28 mouse cellular contexts compared by ENCODE assay signal in the genomic region with DNA sequence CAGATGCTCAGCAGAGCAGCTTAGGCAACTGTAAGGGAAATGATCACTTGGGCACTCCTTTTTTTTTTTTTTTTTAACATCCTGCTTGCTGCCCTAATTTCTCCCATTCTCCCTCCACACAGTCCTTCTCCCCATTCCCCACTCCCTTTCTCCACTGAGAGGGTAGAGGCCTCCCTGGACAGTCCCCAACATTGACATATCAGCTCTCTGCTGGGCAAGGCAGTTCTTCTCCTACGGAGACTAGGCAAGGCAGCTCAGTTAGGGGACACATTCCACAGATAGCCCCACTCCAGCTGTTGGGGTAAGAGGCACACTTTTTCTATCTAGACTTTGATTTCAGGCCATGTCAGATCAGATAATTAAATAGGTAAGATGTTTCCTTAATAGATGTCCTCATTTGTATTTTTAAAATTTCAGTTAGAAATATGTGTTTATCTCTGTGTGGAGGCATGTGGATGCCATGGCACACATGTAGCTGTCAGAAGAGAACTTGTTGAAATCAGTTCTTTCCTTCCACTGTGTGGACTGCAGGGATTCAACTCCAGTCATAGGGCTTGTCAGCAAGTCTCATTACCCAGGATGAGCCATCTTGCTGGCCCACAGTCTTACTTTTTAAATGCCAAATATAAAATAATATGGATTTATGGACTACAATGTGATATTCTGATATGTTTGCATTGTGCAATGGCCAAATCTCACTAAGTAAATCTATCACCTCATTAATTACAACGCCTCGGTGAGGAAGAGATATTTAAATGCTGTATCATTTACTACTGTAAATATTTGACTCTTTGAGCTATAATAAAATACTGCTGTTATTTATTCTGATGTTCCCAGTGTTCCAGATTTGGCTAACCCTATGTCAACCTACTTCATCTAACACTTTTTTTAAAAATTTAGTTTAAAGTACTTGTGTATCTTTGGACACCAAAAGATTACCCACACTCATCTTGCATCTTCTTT.
DNase-seq lines count a peak whose midpoint lies in the region; ATAC-seq and TF ChIP-seq lines count a peak whose summit lies in the region.
"Had no signal": no experiment of that assay in that cellular context is flagged by ENCODE, and none has a peak within 500 bp of the region (broad histone marks: within the 10 kb centered on the region; RNA-seq: fewer than 3 reads in every experiment).

No protein-coding gene starts in this region.

- WGBS in heart, postnatal 0 days: 68% methylated on average over 3 of the region's 3 CpGs
- 78% methylated on average over 3 of the region's 3 CpGs for WGBS in liver, embryonic 14.5 days (ENCODE audit: insufficient replicate concordance)
- WGBS in lung, embryonic 16.5 days: 37% methylated on average over 3 of the region's 3 CpGs
- 73% methylated on average over 3 of the region's 3 CpGs for WGBS in embryonic facial prominence, embryonic 13.5 days
- 96% methylated on average over 3 of the region's 3 CpGs for WGBS in thymus, adult 2 months

- TF ChIP-seq EP300 in heart, postnatal 0 days (IDR thresholded peaks at IDR 0.05; ENCODE audit: low read depth): no peak
- no peak for TF ChIP-seq EP300 in liver, embryonic 14.5 days (IDR thresholded peaks at IDR 0.05; ENCODE audit: low read depth)

- peaks cover 9% of the 10 kb centered on the region for H3K4me1 ChIP-seq in heart, postnatal 0 days (ENCODE audit: control insufficient read depth, insufficient read depth)
- H3K4me1 ChIP-seq in liver, embryonic 14.5 days (replicated peaks; ENCODE audit: control insufficient read depth in 2 of 2, insufficient read depth in 2 of 2, low read length in 1 of 2): peaks cover 40 to 44% of the 10 kb centered on the region in 2 experiments
- H3K4me1 ChIP-seq in lung, embryonic 16.5 days (replicated peaks; ENCODE audit: control insufficient read depth, insufficient read depth, low read length): peaks cover 5% of the 10 kb centered on the region; the same call in 1 of the 2 replicates
- peaks cover 8% of the 10 kb centered on the region for H3K4me1 ChIP-seq in embryonic facial prominence, embryonic 13.5 days
- H3K4me1 ChIP-seq in thymus, adult 2 months (replicated peaks; ENCODE audit: control insufficient read depth, insufficient read depth, low read length): no peaks in the 10 kb centered on the region
- H3K4me1 ChIP-seq: forebrain, embryonic 10.5 days; forebrain, embryonic 13.5 days; hindbrain, embryonic 10.5 days; hindbrain, embryonic 13.5 days had no signal

- TF ChIP-seq CTCF in heart, postnatal 0 days (IDR thresholded peaks at IDR 0.05; ENCODE audit: low read depth): no peak
- no peak for TF ChIP-seq CTCF in liver, embryonic 14.5 days (IDR thresholded peaks at IDR 0.05; ENCODE audit: low read depth)
- TF ChIP-seq CTCF in thymus, adult 2 months (IDR thresholded peaks at IDR 0.05; ENCODE audit: borderline replicate concordance, control insufficient read depth, extremely low read depth, insufficient read depth, low read length, poor library complexity): no peak

- no peak overlapping the region for H3K4me3 ChIP-seq in heart, postnatal 0 days (ENCODE audit: low read depth, low read length)
- no peak overlapping the region for H3K4me3 ChIP-seq in liver, embryonic 14.5 days (ENCODE audit: insufficient read depth in 1 of 2, low read depth in 2 of 2, low read length in 2 of 2)
- H3K4me3 ChIP-seq in lung, embryonic 16.5 days (ENCODE audit: low read length): no peak overlapping the region
- no peak overlapping the region for H3K4me3 ChIP-seq in embryonic facial prominence, embryonic 13.5 days
- H3K4me3 ChIP-seq in thymus, adult 2 months (ENCODE audit: control insufficient read depth, insufficient read depth, low read length): no peak overlapping the region
- H3K4me3 ChIP-seq: forebrain, embryonic 10.5 days; forebrain, embryonic 13.5 days; heart, adult 2 months; heart, embryonic 10.5 days; heart, embryonic 13.5 days; hindbrain, embryonic 10.5 days; hindbrain, embryonic 13.5 days had no signal

- no peaks in the 10 kb centered on the region for H3K27me3 ChIP-seq in heart, postnatal 0 days (ENCODE audit: control insufficient read depth, insufficient read depth, low read length)
- no peaks in the 10 kb centered on the region for H3K27me3 ChIP-seq in liver, embryonic 14.5 days (ENCODE audit: control insufficient read depth, insufficient read depth, low read length)
- H3K27me3 ChIP-seq in lung, embryonic 16.5 days (ENCODE audit: control insufficient read depth, insufficient read depth, low read depth, low read length): peaks cover 2% of the 10 kb centered on the region; the same call in 1 of the 2 replicates
- H3K27me3 ChIP-seq in embryonic facial prominence, embryonic 13.5 days: no peaks in the 10 kb centered on the region
- H3K27me3 ChIP-seq in thymus, adult 2 months (ENCODE audit: control insufficient read depth, insufficient read depth, low read length): no peaks in the 10 kb centered on the region
- H3K27me3 ChIP-seq: CH12.LX; forebrain, embryonic 13.5 days; heart, embryonic 13.5 days; hindbrain, embryonic 13.5 days; Patski had no signal

- no peak overlapping the region for H3K4me2 ChIP-seq in heart, postnatal 0 days (ENCODE audit: low read depth, low read length)
- no peak overlapping the region for H3K4me2 ChIP-seq in liver, embryonic 14.5 days (ENCODE audit: low read depth)
- no peak overlapping the region for H3K4me2 ChIP-seq in lung, embryonic 16.5 days (ENCODE audit: low read depth, low read length)
- no peak overlapping the region for H3K4me2 ChIP-seq in embryonic facial prominence, embryonic 13.5 days
- H3K4me2 ChIP-seq: forebrain, embryonic 13.5 days; heart, embryonic 13.5 days; hindbrain, embryonic 13.5 days had no signal

- H3K9me3 ChIP-seq in heart, postnatal 0 days (replicated peaks; ENCODE audit: control insufficient read depth, low read length): no peaks in the 10 kb centered on the region
- H3K9me3 ChIP-seq in liver, embryonic 14.5 days (ENCODE audit: control insufficient read depth, low read length): no peaks in the 10 kb centered on the region
- H3K9me3 ChIP-seq in lung, embryonic 16.5 days (ENCODE audit: control insufficient read depth, low read length): no peaks in the 10 kb centered on the region
- H3K9me3 ChIP-seq in embryonic facial prominence, embryonic 13.5 days: no peaks in the 10 kb centered on the region
- H3K9me3 ChIP-seq: forebrain, embryonic 10.5 days; forebrain, embryonic 13.5 days; G1E; heart, embryonic 10.5 days; heart, embryonic 13.5 days; hindbrain, embryonic 10.5 days; hindbrain, embryonic 13.5 days had no signal

- no peak for TF ChIP-seq POLR2A in thymus, adult 2 months (IDR thresholded peaks at IDR 0.05; ENCODE audit: control insufficient read depth, extremely low read depth, insufficient read depth, low read length, poor library complexity)

- DNase-seq in heart, postnatal 0 days (ENCODE audit: low spot score): peak; percentile 24
- DNase-seq in heart, postnatal 4 days: no peak
- no peak for DNase-seq in liver, embryonic 14.5 days (ENCODE audit: low read depth in 3 of 3, low spot score in 3 of 3)
- DNase-seq in liver: no peak
- DNase-seq in lung, postnatal 14 days: no peak
- no peak for DNase-seq in thymus, adult 2 months
- DNase-seq: adrenal gland, postnatal 10 days; adrenal gland, postnatal 36 days; B cell, adult 2 months; cerebellum, adult 18-20 months; cerebellum, adult 9-10 months; cerebellum, postnatal 14 days; gastrocnemius, postnatal 10 days; gastrocnemius, postnatal 36 days; heart, adult 2 months had no signal

- H3K36me3 ChIP-seq in heart, postnatal 0 days (replicated peaks; ENCODE audit: control insufficient read depth, insufficient read depth, low read length): no peaks in the 10 kb centered on the region
- peaks cover 1% of the 10 kb centered on the region; the same call in 1 of the 2 replicates for H3K36me3 ChIP-seq in liver, embryonic 14.5 days (replicated peaks; ENCODE audit: control insufficient read depth, insufficient read depth, low read depth)
- H3K36me3 ChIP-seq in lung, embryonic 16.5 days (ENCODE audit: control insufficient read depth, insufficient read depth, low read length): no peaks in the 10 kb centered on the region
- no peaks in the 10 kb centered on the region for H3K36me3 ChIP-seq in embryonic facial prominence, embryonic 13.5 days
- no peaks in the 10 kb centered on the region for H3K36me3 ChIP-seq in thymus, adult 2 months (ENCODE audit: control insufficient read depth, insufficient read depth, low read length)
- H3K36me3 ChIP-seq: forebrain, embryonic 10.5 days; heart, embryonic 10.5 days; hindbrain, embryonic 13.5 days had no signal

- peak; percentile 75 for ATAC-seq in heart, postnatal 0 days (ENCODE audit: insufficient read depth, low read depth)
- no peak for ATAC-seq in liver, embryonic 14.5 days (ENCODE audit: insufficient read depth)
- peak; percentile 71 for ATAC-seq in lung, embryonic 16.5 days (ENCODE audit: low read depth)
- no peak for ATAC-seq in embryonic facial prominence, embryonic 13.5 days (ENCODE audit: insufficient number of reproducible peaks, insufficient read depth, low FRiP score, low TSS enrichment, low read depth)
- ATAC-seq: forebrain, embryonic 13.5 days; forebrain, embryonic 16.5 days; hindbrain, embryonic 16.5 days; Patski had no signal

- no peak overlapping the region for H3K9ac ChIP-seq in heart, postnatal 0 days (replicated peaks; ENCODE audit: low read depth, low read length)
- no peak overlapping the region for H3K9ac ChIP-seq in liver, embryonic 14.5 days (replicated peaks)
- no peak overlapping the region for H3K9ac ChIP-seq in lung, embryonic 16.5 days (ENCODE audit: low read length)
- no peak overlapping the region for H3K9ac ChIP-seq in embryonic facial prominence, embryonic 13.5 days
- H3K9ac ChIP-seq: forebrain, embryonic 13.5 days; heart, embryonic 13.5 days; hindbrain, embryonic 13.5 days had no signal

- H3K27ac ChIP-seq in heart, postnatal 0 days (ENCODE audit: low read depth): no peak overlapping the region
- H3K27ac ChIP-seq in liver, embryonic 14.5 days: peak overlapping the region; percentile 72
- H3K27ac ChIP-seq in lung, embryonic 16.5 days (ENCODE audit: low read length): no peak overlapping the region
- peak overlapping the region; percentile 57; the same call in 1 of the 2 replicates for H3K27ac ChIP-seq in embryonic facial prominence, embryonic 13.5 days
- no peak overlapping the region for H3K27ac ChIP-seq in thymus, adult 2 months (ENCODE audit: control insufficient read depth, insufficient read depth, low read length)
- H3K27ac ChIP-seq: forebrain, embryonic 10.5 days; forebrain, embryonic 13.5 days; heart, adult 2 months; heart, embryonic 10.5 days; heart, embryonic 13.5 days; hindbrain, embryonic 10.5 days; hindbrain, embryonic 13.5 days had no signal

Comparison
In these comparisons a context has a peak if more than half of its experiments do, and no peak if none do; other contexts are left out.
1. ATAC-seq: peak in heart, postnatal 0 days (single experiment) and lung, embryonic 16.5 days (single experiment); none in liver, embryonic 14.5 days (single experiment) and embryonic facial prominence, embryonic 13.5 days (single experiment).
2. H3K27ac ChIP-seq: peak in liver, embryonic 14.5 days (single experiment) and embryonic facial prominence, embryonic 13.5 days (single experiment); none in heart, postnatal 0 days (single experiment), lung, embryonic 16.5 days (single experiment) and thymus, adult 2 months (single experiment).